Mouse (Mus musculus) NIH3T3 (cell line): ENCODE measurements around the gene Plcb3.

Experiments used
- DNase-seq: peaks from one replicate; pipeline ENCODE4 v3.0.0-alpha.2; 2012; ENCODE audit warnings: low read depth

The Plcb3 gene

GRCm38 (mm10) chr19:6939106-6940002 lies 36.9 kb downstream of the Plcb3 start:
- no peak for DNase-seq

- no peak for DNase-seq
These were observed 38.5 kb downstream of the Plcb3 start for GRCm38 (mm10) chr19:6937541-6938465.

- peak; percentile 43 for DNase-seq
These were observed 40.0 kb downstream of the Plcb3 start for GRCm38 (mm10) chr19:6936299-6936698.

- DNase-seq = no peak
These were observed 41.9 kb downstream of the Plcb3 start, which contains the start of gene Kcnk4 for GRCm38 (mm10) chr19:6934195-6934977. TSS of gene Kcnk4 (minus strand) at chr19:6934515.

- peak; percentile 35 for DNase-seq
These were observed 42.7 kb downstream of the Plcb3 start for GRCm38 (mm10) chr19:6933436-6934194.

- DNase-seq = no peak
These were observed 43.2 kb downstream of the Plcb3 start for GRCm38 (mm10) chr19:6933102-6933435.

GRCm38 (mm10) chr19:6932018-6932417 lies 44.3 kb downstream of the Plcb3 start:
- no peak for DNase-seq

GRCm38 (mm10) chr19:6931002-6931401 lies 45.3 kb downstream of the Plcb3 start:
- no peak for DNase-seq

- DNase-seq = no peak
These were observed 48.2 kb downstream of the Plcb3 start for GRCm38 (mm10) chr19:6928080-6928479.

GRCm38 (mm10) chr19:6926559-6927255 lies 49.6 kb downstream of the Plcb3 start:
- no peak for DNase-seq

GRCm38 (mm10) chr19:6925611-6926329 lies 50.5 kb downstream of the Plcb3 start:
- no peak for DNase-seq

- no peak for DNase-seq
These were observed 51.0 kb downstream of the Plcb3 start, which contains the start of gene Catsperz for GRCm38 (mm10) chr19:6925307-6925573. TSS of gene Catsperz (minus strand) at chr19:6925380.

GRCm38 (mm10) chr19:6924461-6925306 lies 51.6 kb downstream of the Plcb3 start:
- DNase-seq = peak; percentile 92

- no peak for DNase-seq
These were observed 53.2 kb downstream of the Plcb3 start for GRCm38 (mm10) chr19:6922901-6923735.

- DNase-seq = peak; percentile 100
These were observed 54.4 kb downstream of the Plcb3 start, which contains the start of gene Esrra for GRCm38 (mm10) chr19:6921647-6922567. TSS of gene Esrra (minus strand) at chr19:6921813.

GRCm38 (mm10) chr19:6920741-6921636 lies 55.3 kb downstream of the Plcb3 start:
- DNase-seq = peak; percentile 41
